Mouse (Mus musculus): ENCODE measurements around the gene Phb2.

Phb2 gene

DNA sequence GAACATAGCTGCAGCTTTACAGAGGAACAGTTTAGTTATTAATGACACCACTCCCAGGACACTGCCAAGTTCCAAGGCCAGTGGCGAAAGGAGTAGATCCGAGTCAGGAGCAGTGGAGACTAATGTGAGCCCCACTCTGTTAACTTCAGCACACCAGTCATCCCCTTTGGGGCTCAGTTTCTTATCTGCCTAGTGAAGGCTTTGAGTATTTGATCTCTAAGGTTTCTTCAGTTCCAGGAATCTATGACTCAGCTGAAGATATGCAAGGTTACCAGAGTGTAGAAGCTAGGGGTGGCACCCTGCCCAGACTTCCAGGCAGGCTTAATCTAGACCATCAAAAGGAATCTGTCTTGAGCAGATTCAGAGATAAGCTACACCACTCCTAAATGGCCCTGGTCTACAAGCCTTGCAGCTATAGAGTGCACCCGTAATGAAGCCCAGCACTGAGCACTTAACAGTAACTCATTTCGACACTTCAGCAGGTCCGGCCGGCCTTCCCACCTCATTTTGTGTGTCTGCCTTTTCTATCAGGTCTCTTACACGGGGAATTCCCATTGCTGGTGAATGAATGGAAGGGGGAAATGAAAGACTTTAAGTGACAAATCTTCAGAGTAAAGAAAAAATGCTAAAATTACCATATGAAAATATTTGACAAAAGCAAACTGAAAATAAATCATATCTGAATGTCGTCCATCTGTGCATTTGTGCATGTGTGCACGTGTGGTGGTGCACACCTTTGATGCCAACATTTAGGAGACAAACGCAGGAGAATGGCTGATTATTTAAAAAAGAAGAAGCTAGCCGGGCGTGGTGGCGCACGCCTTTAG is 28.3 kb upstream of the Phb2 start:
- CTCF ChIA-PET, result interaction anchor here (0.5 to 1.4 kb wide), 10 partner anchors 12 to 264 kb away, joined by 3 to 8 read pairs (median 3); partner anchors contain the start of genes Emg1 (in 1 of the 4), Grcc10 (in 1 of the 4), Lpcat3 (in 1 of the 4) and Phb2 (in 1 of the 4)
- POLR2A ChIA-PET, result interaction anchor here in 3 of 4 experiments (0.6 to 5.5 kb wide), 17 partner anchors 9 to 632 kb away, joined by 3 to 39 read pairs (median 4); partner anchors contain the start of genes Grcc10 (in 2 of the 3), Lpcat3 (in 2 of the 3), Acrbp (in 1 of the 3) and Cdca3 (in 1 of the 3)

- ChIA-PET POLR2A (interaction anchor here in 3 of 4 experiments (0.6 to 5.5 kb wide), 18 partner anchors 9 to 476 kb away, joined by 3 to 39 read pairs (median 4); partner anchors contain the start of genes Grcc10 (in 2 of the 3), Lpcat3 (in 2 of the 3) and C1rl (in 1 of the 3)), CTCF (interaction anchor here in 3 of 4 experiments (0.5 to 1.3 kb wide), 5 partner anchors 13 to 62 kb away, joined by 3 to 4 read pairs (median 3); no protein-coding TSS in a partner anchor)
Measured at GRCm38 (mm10) chr6:124685606-124686386, 26.3 kb upstream of the Phb2 start.

DNA sequence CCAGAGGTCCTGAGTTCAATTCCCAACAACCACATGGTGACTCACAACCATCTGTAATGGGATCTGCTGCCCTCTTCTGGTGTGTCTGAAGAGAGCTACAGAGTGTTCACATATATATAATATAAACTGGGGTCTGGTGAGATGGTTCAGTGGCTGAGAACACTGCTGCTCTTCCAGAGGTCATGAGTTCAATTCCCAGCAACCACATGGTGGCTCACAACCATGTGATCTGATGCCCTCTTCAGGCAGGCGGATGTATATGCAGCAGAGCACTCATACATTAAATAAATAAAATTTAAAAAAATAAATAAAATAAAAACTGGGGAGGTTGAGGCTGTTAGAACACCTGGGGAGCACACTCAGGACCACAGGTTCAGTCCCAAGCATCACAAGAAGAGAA is 25.5 kb upstream of the Phb2 start:
- POLR2A ChIA-PET, result interaction anchor here in 2 of 4 experiments (0.8 to 5.5 kb wide), 13 partner anchors 8 to 212 kb away, joined by 3 to 39 read pairs (median 3); partner anchors contain the start of genes Grcc10 (in 2 of the 2) and Lpcat3 (in 2 of the 2)
- CTCF ChIA-PET, result interaction anchor here in 3 of 4 experiments (1.0 to 1.3 kb wide), 3 partner anchors 13 to 16 kb away, joined by 3 to 4 read pairs (median 3); no protein-coding TSS in a partner anchor

- ChIA-PET POLR2A (interaction anchor here in 1 of 4 experiments (1.3 kb wide), 1 partner anchor 15 kb away, joined by 3 read pairs; no protein-coding TSS in a partner anchor), CTCF (interaction anchor here in 1 of 4 experiments (1.0 kb wide), 1 partner anchor 11 kb away, joined by 3 read pairs; no protein-coding TSS in a partner anchor)
Measured at GRCm38 (mm10) chr6:124688151-124688758, 23.9 kb upstream of the Phb2 start.

DNA sequence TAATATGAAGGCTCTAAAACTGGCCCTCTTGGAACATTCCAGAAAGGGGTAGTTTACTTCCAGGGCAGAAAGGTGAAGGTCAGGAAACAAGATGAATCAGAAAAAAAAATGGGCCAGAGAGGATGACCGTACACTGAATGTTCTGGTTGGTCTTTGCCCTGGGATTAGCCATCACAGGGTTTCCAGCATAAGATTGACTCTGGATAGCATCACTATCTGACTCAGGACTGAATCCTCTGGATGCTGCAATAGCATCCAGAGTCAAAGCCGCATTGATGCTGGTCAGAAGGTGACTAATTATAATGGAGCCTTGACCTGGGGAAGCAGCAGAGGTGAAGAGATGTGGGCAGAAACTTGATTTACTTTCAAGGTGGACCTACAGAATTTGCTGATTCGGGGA is 23.1 kb upstream of the Phb2 start:
- ChIA-PET CTCF (no interaction called here), POLR2A (interaction anchor here in 2 of 4 experiments (1.3 to 1.4 kb wide), 2 partner anchors 14 to 16 kb away, joined by 3 to 4 read pairs; no protein-coding TSS in a partner anchor)

DNA sequence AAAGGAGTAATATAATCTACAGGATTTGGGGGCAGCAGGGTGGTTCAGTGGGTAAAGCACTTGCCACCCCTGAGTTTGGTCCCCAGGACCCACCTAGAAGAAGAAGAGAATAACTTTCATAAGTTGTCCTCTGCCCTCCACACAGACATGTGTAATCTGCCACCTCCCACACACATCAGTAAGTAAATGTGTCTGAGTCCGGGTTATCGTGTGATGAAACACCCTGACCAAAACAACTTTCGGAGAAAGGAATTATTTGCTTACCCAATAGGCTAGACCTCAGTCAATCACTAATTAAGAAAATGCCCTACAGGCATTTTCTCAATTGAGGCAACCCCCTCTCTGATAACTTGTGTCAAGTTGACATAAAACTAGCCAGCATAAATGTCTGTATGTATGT is 21.6 kb upstream of the Phb2 start:
- CTCF ChIA-PET, result no interaction called here
- POLR2A ChIA-PET, result interaction anchor here in 2 of 4 experiments (0.9 to 4.6 kb wide), 3 partner anchors 11 to 51 kb away, joined by 4 to 39 read pairs (median 6); partner anchors contain the start of gene Grcc10 (in 1 of the 2)

- POLR2A ChIA-PET, result interaction anchor here in 3 of 4 experiments (0.6 to 5.1 kb wide), 18 partner anchors 7 to 61 kb away, joined by 3 to 39 read pairs (median 8); partner anchors contain the start of genes Emg1 (in 2 of the 3), Grcc10 (in 2 of the 3) and Phb2 (in 2 of the 3)
- CTCF ChIA-PET, result interaction anchor here (0.9 to 2.0 kb wide), 4 partner anchors 9 kb away, joined by 3 to 18 read pairs (median 9); no protein-coding TSS in a partner anchor
Measured at GRCm38 (mm10) chr6:124693243-124693981, 18.7 kb upstream of the Phb2 start.

GRCm38 (mm10) chr6:124694166-124694955 is 17.8 kb upstream of the Phb2 start:
- POLR2A ChIA-PET, result interaction anchor here in 2 of 4 experiments (0.8 to 5.1 kb wide), 17 partner anchors 7 to 60 kb away, joined by 3 to 39 read pairs (median 6); partner anchors contain the start of genes Grcc10 (in 2 of the 2), Emg1 (in 1 of the 2), Phb2 (in 1 of the 2) and Ptpn6 (in 1 of the 2)
- CTCF ChIA-PET, result interaction anchor here (0.7 to 2.0 kb wide), 6 partner anchors 8 to 455 kb away, joined by 3 to 18 read pairs (median 4); no protein-coding TSS in a partner anchor

DNA sequence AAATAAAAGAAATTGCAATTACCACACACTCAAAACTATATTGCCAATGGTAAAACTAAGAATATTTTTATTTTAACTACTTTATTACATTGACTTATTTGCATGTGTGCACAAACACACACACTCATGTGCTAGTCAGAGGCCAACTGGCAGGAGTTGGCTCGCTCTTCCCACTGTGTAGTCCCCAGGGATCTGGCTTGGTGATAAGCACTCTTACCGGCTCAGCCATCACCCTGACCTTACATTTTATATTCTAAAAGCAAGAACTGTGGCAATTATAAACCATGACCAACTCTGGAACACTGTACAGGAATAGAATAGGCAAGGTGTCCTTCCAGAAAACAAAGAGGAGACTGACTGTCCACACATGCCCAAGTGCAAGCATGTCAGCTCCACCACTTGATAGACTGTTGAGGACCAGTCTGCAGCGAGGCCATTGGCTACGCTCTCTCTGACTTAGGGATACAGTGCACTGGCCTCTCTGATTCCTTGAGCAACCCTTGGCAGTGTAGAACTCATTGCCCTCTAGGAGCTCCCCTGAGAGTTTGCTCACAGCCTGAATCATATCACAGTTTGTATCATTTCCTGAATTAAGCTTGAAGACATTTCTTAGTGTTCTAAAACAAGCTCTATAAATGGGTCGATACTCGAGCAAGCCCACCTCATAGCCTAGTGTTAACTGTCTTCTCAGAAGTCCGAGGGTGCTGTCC is 15.5 kb upstream of the Phb2 start:
- ChIA-PET CTCF (no interaction called here), POLR2A (interaction anchor here in 2 of 4 experiments (0.5 to 24.9 kb wide), 8 partner anchors 9 to 1945 kb away, joined by 3 to 686 read pairs (median 5); partner anchors contain the start of genes Grcc10 (in 2 of the 2) and Ptpn6 (in 2 of the 2))

DNA sequence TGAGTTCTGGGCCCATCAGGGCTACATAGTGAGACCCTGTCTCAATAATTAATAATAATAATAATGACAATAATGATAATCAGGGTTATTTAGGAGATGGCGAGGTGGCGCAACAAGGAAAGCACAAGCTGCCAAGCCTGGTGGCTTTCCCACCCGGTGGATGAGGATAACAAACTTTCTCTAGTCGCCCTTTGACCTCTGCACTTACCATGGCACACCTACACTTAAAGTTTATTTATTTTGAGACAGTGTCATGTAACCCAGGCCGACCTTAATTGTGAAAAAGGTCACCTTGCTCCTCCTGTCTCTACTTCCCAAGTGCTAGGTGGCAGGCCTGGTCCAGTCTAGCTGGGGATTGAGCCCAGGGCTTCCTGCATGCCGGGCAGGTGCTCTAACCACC is 13.4 kb upstream of the Phb2 start:
- POLR2A ChIA-PET, result interaction anchor here in 3 of 4 experiments (0.6 to 24.9 kb wide), 11 partner anchors 8 to 107 kb away, joined by 3 to 686 read pairs (median 5); partner anchors contain the start of genes Emg1 (in 2 of the 3), Grcc10 (in 2 of the 3), Phb2 (in 2 of the 3) and Ptpn6 (in 2 of the 3)

GRCm38 (mm10) chr6:124699366-124699765 is 12.8 kb upstream of the Phb2 start:
- POLR2A ChIA-PET, result interaction anchor here in 3 of 4 experiments (0.6 to 24.9 kb wide), 20 partner anchors 7 to 231 kb away, joined by 3 to 686 read pairs (median 4); partner anchors contain the start of genes Emg1 (in 2 of the 3), Grcc10 (in 2 of the 3), Phb2 (in 2 of the 3) and Ptpn6 (in 2 of the 3)
- CTCF ChIA-PET, result interaction anchor here in 2 of 4 experiments (0.9 to 1.5 kb wide), 5 partner anchors 13 to 331 kb away, joined by 3 to 4 read pairs (median 3); partner anchors contain the start of genes Emg1 (in 1 of the 2) and Phb2 (in 1 of the 2)

More for the DNA sequence above, 13.4 kb upstream of the Phb2 start:
- CTCF ChIA-PET, result interaction anchor here in 2 of 4 experiments (0.6 to 1.5 kb wide), 6 partner anchors 13 to 332 kb away, joined by 3 to 4 read pairs (median 3); partner anchors contain the start of genes Emg1 (in 1 of the 2) and Phb2 (in 1 of the 2)

DNA sequence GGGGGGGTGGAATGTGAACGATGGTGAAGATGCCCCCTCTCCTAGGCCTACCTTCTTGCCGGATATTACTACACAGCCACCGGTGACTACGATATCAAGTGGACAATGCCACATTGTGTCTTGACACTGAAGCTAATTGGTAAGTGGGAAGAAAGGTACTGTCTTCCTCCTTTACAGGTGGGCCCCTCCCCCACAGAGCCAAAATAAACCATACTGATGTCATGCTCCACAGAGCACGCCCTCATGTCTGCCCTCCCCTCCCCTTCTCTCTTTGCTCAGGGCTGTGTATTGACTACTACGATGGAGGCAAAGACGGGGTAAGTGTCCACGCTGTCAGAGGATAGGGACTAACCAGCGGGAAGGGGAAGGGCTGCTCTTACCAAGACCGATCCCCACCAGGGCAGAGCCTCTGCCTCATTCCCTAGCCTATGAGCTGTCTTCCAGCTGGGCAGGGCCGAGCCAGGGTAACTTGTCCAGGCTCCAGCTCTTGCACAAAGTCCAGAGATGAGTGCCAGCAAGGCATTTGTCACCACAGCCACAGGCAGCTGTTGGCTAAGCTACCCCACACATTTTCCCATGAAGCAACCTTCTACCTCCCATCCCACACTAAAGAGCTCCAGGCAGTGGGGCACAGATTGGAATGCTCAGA is 12.1 kb upstream of the Phb2 start:
- POLR2A ChIA-PET, result interaction anchor here (0.5 to 24.9 kb wide), 21 partner anchors 7 to 545 kb away, joined by 3 to 686 read pairs (median 4); partner anchors contain the start of genes Grcc10 (in 4 of the 4), Emg1 (in 2 of the 4), Phb2 (in 2 of the 4) and Ptpn6 (in 2 of the 4)
- CTCF ChIA-PET, result interaction anchor here in 2 of 4 experiments (0.9 to 1.4 kb wide), 4 partner anchors 12 to 390 kb away, joined by 3 to 4 read pairs (median 3); partner anchors contain the start of genes Emg1 (in 1 of the 2) and Phb2 (in 1 of the 2)

- ChIA-PET CTCF (interaction anchor here (0.6 to 2.9 kb wide), 17 partner anchors 8 to 389 kb away, joined by 3 to 22 read pairs (median 4); partner anchors contain the start of genes Emg1 (in 1 of the 4), Lpcat3 (in 1 of the 4) and Phb2 (in 1 of the 4)), POLR2A (interaction anchor here (0.6 to 24.9 kb wide), 33 partner anchors 9 to 475 kb away, joined by 3 to 686 read pairs (median 4); partner anchors contain the start of genes Emg1 (in 4 of the 4), Grcc10 (in 4 of the 4), Phb2 (in 4 of the 4) and Lpcat3 (in 2 of the 4))
Measured at GRCm38 (mm10) chr6:124701338-124701737, 10.8 kb upstream of the Phb2 start.
